In genomic region chr13:101233181-101233842, GRCm38 (mm10) we compare ENCODE assay signal across 9 mouse cellular contexts.
A peak's percentile ranks its signal among the peaks of the same experiment; 100 is the strongest.
DNase-seq lines count a peak whose midpoint lies in the region; ATAC-seq and TF ChIP-seq lines count a peak whose summit lies in the region.
"Had no signal": no experiment of that assay in that cellular context is flagged by ENCODE, and none has a peak within 500 bp of the region (broad histone marks: within the 10 kb centered on the region; RNA-seq: fewer than 3 reads in every experiment).

No protein-coding gene starts in this region.

- 0 out of 2 replicates have a peak overlapping the region, but pooled peaks have one; percentile 4 for H3K9ac ChIP-seq in forebrain, embryonic 13.5 days

- H3K27me3 ChIP-seq in forebrain, embryonic 13.5 days = no peaks in the 10 kb centered on the region

- WGBS in forebrain, embryonic 13.5 days = 11% methylated on average over 8 of the region's 8 CpGs
- WGBS in olfactory bulb, adult 2 months = 9% methylated on average over 8 of the region's 8 CpGs

- no peak for TF ChIP-seq POLR2A in olfactory bulb, adult 2 months (IDR thresholded peaks at IDR 0.05; ENCODE audit: insufficient read depth, low read depth, low read length)

- no peak for TF ChIP-seq CTCF in olfactory bulb, adult 2 months (IDR thresholded peaks at IDR 0.05; ENCODE audit: insufficient read depth, low read depth, low read length)

- peaks cover 41% of the 10 kb centered on the region for H3K4me1 ChIP-seq in forebrain, embryonic 13.5 days
- peaks cover 6% of the 10 kb centered on the region for H3K4me1 ChIP-seq in olfactory bulb, adult 2 months (ENCODE audit: control insufficient read depth, insufficient read depth, low read length)

- H3K36me3 ChIP-seq in forebrain, embryonic 13.5 days (ENCODE audit: poor library complexity, severe bottlenecking) = no peaks in the 10 kb centered on the region

- no peaks in the 10 kb centered on the region for H3K9me3 ChIP-seq in forebrain, embryonic 13.5 days (replicated peaks)
- H3K9me3 ChIP-seq: megakaryocyte, embryonic 14.5 days had no signal

- peak; percentile 86 for ATAC-seq in forebrain, embryonic 13.5 days

- peak; percentile 54 for DNase-seq in adrenal gland, adult 2 months
- DNase-seq in adrenal gland, postnatal 4 days (ENCODE audit: low spot score in 2 of 2) = no peak
- peak; percentile 33 to 53 for DNase-seq in adrenal gland, postnatal 36 days
- DNase-seq in heart, postnatal 4 days = peak; percentile 69
- DNase-seq in left cerebral cortex, adult 9 months (ENCODE audit: low spot score in 2 of 2) = peak; percentile 85 to 87
- DNase-seq in thymus, postnatal 36 days = no peak

- H3K27ac ChIP-seq in forebrain, embryonic 13.5 days = peak overlapping the region; percentile 76
- peak overlapping the region; percentile 76 for H3K27ac ChIP-seq in olfactory bulb, adult 2 months (ENCODE audit: insufficient read depth, low read depth, low read length)

- no peak overlapping the region for H3K4me3 ChIP-seq in forebrain, embryonic 13.5 days
- H3K4me3 ChIP-seq in olfactory bulb, adult 2 months (ENCODE audit: insufficient read depth, low read depth, low read length) = no peak overlapping the region
- H3K4me3 ChIP-seq: megakaryocyte, embryonic 14.5 days had no signal

- peak overlapping the region; percentile 43; the same call in 1 of the 2 replicates for H3K4me2 ChIP-seq in forebrain, embryonic 13.5 days

Comparison
In these comparisons a context has a peak if more than half of its experiments do, and no peak if none do; other contexts are left out.
1. DNase-seq: peak in adrenal gland, adult 2 months (single experiment), adrenal gland, postnatal 36 days (2 of 2), heart, postnatal 4 days (single experiment) and left cerebral cortex, adult 9 months (2 of 2); none in adrenal gland, postnatal 4 days (0 of 2) and thymus, postnatal 36 days (0 of 2).